Mouse (Mus musculus): ENCODE measurements around the gene Rora.

- no peak for TF ChIP-seq CTCF (IDR thresholded peaks at IDR 0.05; ENCODE audit: low read depth, low read length)
- TF ChIP-seq POLR2A (IDR thresholded peaks at IDR 0.05; ENCODE audit: extremely low read depth, insufficient read depth, low read length): no peak
Observed at GRCm38 (mm10) chr9:69302846-69303245, 649.3 kb downstream of the Rora start.
